Mouse (Mus musculus): Measurements from ENCODE around the gene Prkar1a.

Gene Prkar1a

GRCm38 (mm10) chr11:109717966-109718895, 69.0 kb downstream of the Prkar1a start:
- Histone ChIP-seq H3K36me3 (ENCODE audit: control insufficient read depth, insufficient read depth, low read length, poor library complexity, severe bottlenecking) (no peaks in the 10 kb centered on the region), H3K27me3 (ENCODE audit: control insufficient read depth, insufficient read depth, low read length, poor library complexity, severe bottlenecking) (no peaks in the 10 kb centered on the region)
- no peak for DNase-seq (ENCODE audit: low read depth, low spot score)

Data from splenic B cell, adult 2 months (primary cell).